Mouse (Mus musculus): Measurements from ENCODE around the gene Trim80.
A peak's percentile ranks its signal among the peaks of the same experiment; 100 is the strongest.

GRCm38 (mm10) chr11:115403338-115404124 lies 36.8 kb upstream of the Trim80 start, which contains the start of gene Mrpl58:
- TF ChIP-seq CTCF (IDR thresholded peaks at IDR 0.05 in 2 of 3, conservative IDR thresholded peaks at IDR 0.05 in 1 of 3; ENCODE audit: control insufficient read depth in 1 of 3, insufficient read depth in 1 of 3, low read depth in 2 of 3, low read length in 3 of 3, poor library complexity in 1 of 3, severe bottlenecking in 1 of 3) (0 out of 6 replicates have a peak, but pooled peaks of 1 of the 3 experiments have one; percentile 6), EP300 (IDR thresholded peaks at IDR 0.05; ENCODE audit: low read depth in 1 of 2, low read length in 2 of 2) (peak in 1 of 2 experiments; percentile 44; a peak in 2 of 4 replicates), BHLHE40 (IDR thresholded peaks at IDR 0.05; ENCODE audit: borderline replicate concordance, low read depth, low read length) (0 out of 2 replicates have a peak, but pooled peaks have one; percentile 5), POLR2AphosphoS2 (IDR thresholded peaks at IDR 0.05; ENCODE audit: low read length) (peak; percentile 94), MYC (IDR thresholded peaks at IDR 0.05; ENCODE audit: low read depth, low read length) (peak; percentile 55; the same call in 1 of the 2 replicates), POLR2A (IDR thresholded peaks at IDR 0.05; ENCODE audit: control insufficient read depth in 1 of 2, insufficient read depth in 1 of 2, low read depth in 1 of 2, low read length in 2 of 2, poor library complexity in 1 of 2) (peak; percentile 95 to 97), RAD21 (IDR thresholded peaks at IDR 0.05; ENCODE audit: low read depth, low read length) (no peak), MAX (IDR thresholded peaks at IDR 0.05; ENCODE audit: low read length) (peak; percentile 66), ZKSCAN1 (IDR thresholded peaks at IDR 0.05; ENCODE audit: low read depth, low read length) (no peak; the same call in 1 of the 2 replicates)
